Mouse (Mus musculus) stomach, embryonic 14.5 days (tissue): ENCODE measurements around the gene Hormad1. TPM values are rescaled to one million over a fixed set of nuclear protein-coding genes. Genes with fewer than 3 reads are reported as not detected.

Experiments used
- ATAC-seq: fragments of 200-750 bp; cut with Nextera tagmentation; 2 replicates; pipeline ENCODE4 v1.8.0; 2017; ENCODE audit warnings: low read depth, moderate TSS enrichment; ENCODE audit not compliant: insufficient number of reproducible peaks, insufficient read depth, low FRiP score
- H3K27ac ChIP-seq: fragments of 300-500 bp; sonication (generic); 2 replicates; pipeline ENCODE4 v1.5.1; 2014; ENCODE audit warnings: mild to moderate bottlenecking, low read length, moderate library complexity, mixed read lengths
- H3K27me3 ChIP-seq: fragments of 300-500 bp; sonication (generic); 2 replicates; pipeline ENCODE4 v1.6.1; 2014; ENCODE audit warnings: low read length, control low read depth, mixed read lengths; ENCODE audit not compliant: control insufficient read depth, insufficient read depth
- H3K36me3 ChIP-seq: fragments of 300-500 bp; sonication (generic); 2 replicates; pipeline ENCODE4 v1.6.1; 2014; ENCODE audit warnings: mild to moderate bottlenecking, control low read depth, low read length, moderate library complexity, mixed read lengths; ENCODE audit not compliant: control insufficient read depth, insufficient read depth
- H3K4me1 ChIP-seq: fragments of 300-500 bp; sonication (generic); 2 replicates; pipeline ENCODE4 v1.6.1; 2014; ENCODE audit warnings: low read length, control low read depth, mixed read lengths; ENCODE audit not compliant: control insufficient read depth, insufficient read depth
- H3K4me2 ChIP-seq: fragments of 300-500 bp; sonication (generic); replicated peaks from 2 replicates; pipeline ENCODE4 v1.6.1; 2014; ENCODE audit warnings: low read depth, low read length, control low read depth
- H3K4me3 ChIP-seq: fragments of 300-500 bp; sonication (generic); 2 replicates; pipeline ENCODE4 v1.5.1; 2014; ENCODE audit warnings: low read depth, low read length, control low read depth
- H3K9ac ChIP-seq: fragments of 300-500 bp; sonication (generic); replicated peaks from 2 replicates; pipeline ENCODE4 v1.6.1; 2014; ENCODE audit warnings: low read depth, mild to moderate bottlenecking, control low read depth, low read length, moderate library complexity, mixed read lengths
- H3K9me3 ChIP-seq: fragments of 300-500 bp; sonication (generic); 2 replicates; pipeline ENCODE4 v1.6.1; 2016; ENCODE audit warnings: low read depth, low read length, control low read depth; ENCODE audit not compliant: control insufficient read depth
- WGBS: fragments of 180-500 bp; shearing (Covaris S2); extraction: QIAGEN DNeasy Blood & Tissue Kit; methylation state at CpG from one replicate; pipeline ENCODE4 v1.1.7; 2014; 5-methylcytosine and 5-hydroxymethylcytosine counted together
- polyA plus RNA-seq: library from polyadenylated mRNA; unstranded; fragments of >200 nt; fragmentation: Nextera tagmentation; extraction: Ambion mirVana; gene quantifications from 2 replicates; pipeline ENCODE4 v1.2.1, GENCODE M21; 2014

Gene Hormad1
- polyA plus RNA-seq, 1 experiment from 2014 or later = not detected

- 52% methylated on average over 4 of the region's 4 CpGs for WGBS
- H3K4me3 ChIP-seq = no peak overlapping the region
- H3K4me2 ChIP-seq = no peak overlapping the region
- H3K27ac ChIP-seq = no peak overlapping the region
- H3K4me1 ChIP-seq = no peaks in the 10 kb centered on the region
- peaks cover 47% of the 10 kb centered on the region for H3K36me3 ChIP-seq
- ATAC-seq = no peak
- H3K27me3 ChIP-seq = no peaks in the 10 kb centered on the region
- H3K9me3 ChIP-seq = no peaks in the 10 kb centered on the region
- no peak overlapping the region for H3K9ac ChIP-seq
These were observed 76.2 kb downstream of the Hormad1 start for GRCm38 (mm10) chr3:95635636-95636035.

- Histone ChIP-seq H3K36me3 (peaks cover 43% of the 10 kb centered on the region), H3K4me2 (no peak overlapping the region), H3K4me1 (no peaks in the 10 kb centered on the region), H3K4me3 (no peak overlapping the region), H3K27me3 (no peaks in the 10 kb centered on the region), H3K9ac (no peak overlapping the region), H3K9me3 (no peaks in the 10 kb centered on the region), H3K27ac (no peak overlapping the region)
- 61% methylated on average over 4 of the region's 4 CpGs for WGBS
- ATAC-seq = no peak
These were observed 76.6 kb downstream of the Hormad1 start for GRCm38 (mm10) chr3:95636072-95636471.

Other genes with a start within 250 kb of the Hormad1 start
- gene Cers2, start 244.9 kb upstream of the Hormad1 start, polyA plus RNA-seq = 136 and 146 TPM in 2 replicates
- 50.8 and 51.8 TPM in 2 replicates for gene Setdb1, start 202.5 kb upstream of the Hormad1 start, polyA plus RNA-seq
- gene 4930558C23Rik, start 156.8 kb upstream of the Hormad1 start, polyA plus RNA-seq = 0.74 TPM in 1 of 2 replicates, not detected in the other
- 30.2 and 33.0 TPM in 2 replicates for gene Arnt, start 125.3 kb upstream of the Hormad1 start, polyA plus RNA-seq
- gene Ctsk, start 60.4 kb upstream of the Hormad1 start, polyA plus RNA-seq = 12.7 and 13.3 TPM in 2 replicates
- 20.3 and 24.5 TPM in 2 replicates for gene Ctss, start 32.9 kb upstream of the Hormad1 start, polyA plus RNA-seq
- gene Golph3l, start 29.3 kb downstream of the Hormad1 start, polyA plus RNA-seq = 37.0 and 38.0 TPM in 2 replicates
- 76.3 and 81.3 TPM in 2 replicates for gene Ensa, start 65.3 kb downstream of the Hormad1 start, polyA plus RNA-seq
- 47.0 and 61.2 TPM in 2 replicates for gene Mcl1, start 99.1 kb downstream of the Hormad1 start, polyA plus RNA-seq
- 3.1 and 5.3 TPM in 2 replicates for gene Adamtsl4, start 128.2 kb downstream of the Hormad1 start, polyA plus RNA-seq
- 27.0 and 35.8 TPM in 2 replicates for gene Ecm1, start 179.9 kb downstream of the Hormad1 start, polyA plus RNA-seq
- gene Tars2, start 200.5 kb downstream of the Hormad1 start, polyA plus RNA-seq = 46.8 and 47.5 TPM in 2 replicates